29 mouse cellular contexts compared by ENCODE assay signal in the genomic region with DNA sequence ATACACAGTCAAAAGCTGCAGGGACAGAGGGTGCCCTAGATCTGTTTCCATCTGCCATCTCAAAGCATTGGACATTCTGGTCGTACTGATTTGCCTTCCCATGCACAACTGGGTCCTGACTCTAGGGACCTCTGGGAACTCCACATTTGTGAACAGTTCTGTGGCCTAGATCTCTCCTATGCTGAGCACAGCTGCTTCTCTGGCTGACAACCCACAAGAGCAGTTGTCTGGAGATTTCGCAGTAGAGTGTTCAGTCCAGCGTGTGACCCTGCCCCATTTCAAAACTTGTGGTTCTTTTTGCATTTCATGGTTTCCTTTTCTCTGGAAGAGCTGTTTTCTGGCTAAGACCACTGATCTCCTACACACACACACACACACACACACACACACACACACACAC.
A peak's percentile ranks its signal among the peaks of the same experiment; 100 is the strongest.
DNase-seq lines count a peak whose midpoint lies in the region; ATAC-seq and TF ChIP-seq lines count a peak whose summit lies in the region.
"Had no signal": no experiment of that assay in that cellular context is flagged by ENCODE, and none has a peak within 500 bp of the region (broad histone marks: within the 10 kb centered on the region; RNA-seq: fewer than 3 reads in every experiment).

No protein-coding gene starts in this region.

- TF ChIP-seq CTCF in forebrain, postnatal 0 days (IDR thresholded peaks at IDR 0.05; ENCODE audit: low read depth) = no peak

- H3K4me2 ChIP-seq in hindbrain, embryonic 16.5 days (ENCODE audit: low read length) = no peak overlapping the region
- H3K4me2 ChIP-seq in embryonic facial prominence, embryonic 15.5 days (replicated peaks) = no peak overlapping the region
- no peak overlapping the region for H3K4me2 ChIP-seq in myocyte (ENCODE audit: low read depth)
- H3K4me2 ChIP-seq in forebrain, postnatal 0 days (ENCODE audit: low read depth) = no peak overlapping the region
- H3K4me2 ChIP-seq: heart, embryonic 15.5 days; hindbrain, embryonic 14.5 days; kidney, embryonic 15.5 days; limb, embryonic 13.5 days; liver, embryonic 11.5 days; lung, embryonic 15.5 days; midbrain, embryonic 13.5 days; neural tube, embryonic 15.5 days had no signal

- no peak overlapping the region for H3ac ChIP-seq in myocyte (ENCODE audit: control insufficient read depth, insufficient read length)

- H3K4me1 ChIP-seq in hindbrain, embryonic 10.5 days (replicated peaks) = peaks cover 71% of the 10 kb centered on the region
- H3K4me1 ChIP-seq in hindbrain, embryonic 16.5 days (ENCODE audit: control insufficient read depth, insufficient read depth, low read depth, low read length) = peaks cover 3% of the 10 kb centered on the region
- peaks cover 43% of the 10 kb centered on the region for H3K4me1 ChIP-seq in embryonic facial prominence, embryonic 15.5 days
- H3K4me1 ChIP-seq in forebrain, postnatal 0 days (ENCODE audit: insufficient read depth) = 0 out of 2 replicates have a peak, but pooled peaks cover 3% of the 10 kb centered on the region
- H3K4me1 ChIP-seq: megakaryocyte, embryonic 14.5 days had no signal

- DNase-seq in hindbrain, embryonic 10.5 days (ENCODE audit: low spot score) = no peak
- peak; percentile 65 for DNase-seq in NIH3T3 (ENCODE audit: low read depth)
- DNase-seq in spleen, postnatal 36 days (ENCODE audit: low spot score in 2 of 2) = no peak
- no peak for DNase-seq in forebrain, postnatal 0 days
- DNase-seq: adrenal gland, adult 8-10 months; cerebellum, adult 2 months; cerebellum, postnatal 14 days; heart, postnatal 36 days; kidney, adult 11 months; kidney, postnatal 4 days; lung, postnatal 36 days; right cerebral cortex, postnatal 4 days; thymus, adult 2 months; thymus, postnatal 36 days had no signal

- no peaks in the 10 kb centered on the region for H3K36me3 ChIP-seq in hindbrain, embryonic 10.5 days
- no peaks in the 10 kb centered on the region for H3K36me3 ChIP-seq in hindbrain, embryonic 16.5 days (ENCODE audit: control insufficient read depth, insufficient read depth, low read length)
- H3K36me3 ChIP-seq in embryonic facial prominence, embryonic 15.5 days = no peaks in the 10 kb centered on the region
- H3K36me3 ChIP-seq in myocyte (ENCODE audit: control insufficient read depth, insufficient read depth) = no peaks in the 10 kb centered on the region
- H3K36me3 ChIP-seq in forebrain, postnatal 0 days (ENCODE audit: insufficient read depth) = no peaks in the 10 kb centered on the region
- H3K36me3 ChIP-seq: heart, embryonic 15.5 days; kidney, embryonic 15.5 days; limb, embryonic 13.5 days; lung, embryonic 15.5 days; midbrain, embryonic 13.5 days; neural tube, embryonic 15.5 days had no signal

- no peak for ATAC-seq in hindbrain, embryonic 16.5 days
- ATAC-seq in embryonic facial prominence, embryonic 15.5 days (ENCODE audit: insufficient number of reproducible peaks, low FRiP score, low TSS enrichment, low read depth) = no peak
- no peak for ATAC-seq in forebrain, postnatal 0 days
- ATAC-seq: forebrain, embryonic 16.5 days; inflammation-experienced regulatory T-cells, adult 6 months; midbrain, embryonic 13.5 days had no signal

- 90% methylated on average over 3 of the region's 3 CpGs for WGBS in hindbrain, embryonic 10.5 days
- 81% methylated on average over 3 of the region's 3 CpGs for WGBS in hindbrain, embryonic 16.5 days
- WGBS in embryonic facial prominence, embryonic 15.5 days = 77% methylated on average over 3 of the region's 3 CpGs
- WGBS in forebrain, postnatal 0 days = 92% methylated on average over 3 of the region's 3 CpGs

- H3K9ac ChIP-seq in hindbrain, embryonic 16.5 days (ENCODE audit: low read depth, low read length) = no peak overlapping the region
- no peak overlapping the region for H3K9ac ChIP-seq in embryonic facial prominence, embryonic 15.5 days
- H3K9ac ChIP-seq in forebrain, postnatal 0 days = no peak overlapping the region
- H3K9ac ChIP-seq: heart, embryonic 15.5 days; hindbrain, embryonic 14.5 days; kidney, embryonic 15.5 days; limb, embryonic 13.5 days; lung, embryonic 15.5 days; midbrain, embryonic 13.5 days; neural tube, embryonic 15.5 days had no signal

- TF ChIP-seq POLR2A in myocyte (IDR thresholded peaks at IDR 0.05; ENCODE audit: insufficient read length, low read depth) = no peak

- peak overlapping the region; percentile 16; the same call in 1 of the 2 replicates for H3K27ac ChIP-seq in hindbrain, embryonic 10.5 days
- H3K27ac ChIP-seq in hindbrain, embryonic 16.5 days (ENCODE audit: low read depth, low read length) = no peak overlapping the region
- H3K27ac ChIP-seq in embryonic facial prominence, embryonic 15.5 days (replicated peaks) = 0 out of 2 replicates have a peak overlapping the region, but pooled peaks have one; percentile 13
- no peak overlapping the region for H3K27ac ChIP-seq in forebrain, postnatal 0 days (ENCODE audit: low read depth, low read length)
- H3K27ac ChIP-seq: heart, embryonic 15.5 days; hindbrain, embryonic 14.5 days; kidney, embryonic 15.5 days; lung, embryonic 15.5 days; midbrain, embryonic 13.5 days; neural tube, embryonic 15.5 days had no signal

- H3K27me3 ChIP-seq in hindbrain, embryonic 10.5 days (ENCODE audit: insufficient read depth, poor library complexity, severe bottlenecking) = peaks cover 42% of the 10 kb centered on the region
- 0 out of 2 replicates have a peak, but pooled peaks cover 2% of the 10 kb centered on the region for H3K27me3 ChIP-seq in hindbrain, embryonic 16.5 days (replicated peaks; ENCODE audit: control insufficient read depth, insufficient read depth, low read length)
- no peaks in the 10 kb centered on the region for H3K27me3 ChIP-seq in embryonic facial prominence, embryonic 15.5 days
- H3K27me3 ChIP-seq in myocyte (ENCODE audit: control insufficient read depth, insufficient read depth, insufficient read length) = no peaks in the 10 kb centered on the region
- H3K27me3 ChIP-seq in forebrain, postnatal 0 days (ENCODE audit: insufficient read depth, low read length) = peaks cover 4% of the 10 kb centered on the region; the same call in 1 of the 2 replicates
- H3K27me3 ChIP-seq: heart, embryonic 15.5 days; limb, embryonic 13.5 days; neural tube, embryonic 15.5 days had no signal

- H3K9me3 ChIP-seq in hindbrain, embryonic 10.5 days = no peaks in the 10 kb centered on the region
- no peaks in the 10 kb centered on the region for H3K9me3 ChIP-seq in hindbrain, embryonic 16.5 days (ENCODE audit: control insufficient read depth, low read length)
- no peaks in the 10 kb centered on the region for H3K9me3 ChIP-seq in embryonic facial prominence, embryonic 15.5 days (replicated peaks)
- no peaks in the 10 kb centered on the region for H3K9me3 ChIP-seq in forebrain, postnatal 0 days (ENCODE audit: low read length)
- H3K9me3 ChIP-seq: heart, embryonic 15.5 days; kidney, embryonic 15.5 days; limb, embryonic 13.5 days; lung, embryonic 15.5 days; megakaryocyte, embryonic 14.5 days; midbrain, embryonic 13.5 days; neural tube, embryonic 15.5 days had no signal

- H3K79me2 ChIP-seq in myocyte (ENCODE audit: control insufficient read depth, insufficient read depth) = no peaks in the 10 kb centered on the region

- H3K4me3 ChIP-seq in hindbrain, embryonic 10.5 days = no peak overlapping the region
- H3K4me3 ChIP-seq in hindbrain, embryonic 16.5 days (ENCODE audit: low read length) = no peak overlapping the region
- H3K4me3 ChIP-seq in embryonic facial prominence, embryonic 15.5 days (replicated peaks) = no peak overlapping the region
- no peak overlapping the region for H3K4me3 ChIP-seq in myocyte
- no peak overlapping the region for H3K4me3 ChIP-seq in forebrain, postnatal 0 days (ENCODE audit: low read depth, low read length)
- H3K4me3 ChIP-seq: erythroblast, embryonic 14.5 days; heart, embryonic 15.5 days; kidney, embryonic 15.5 days; limb, embryonic 13.5 days; lung, embryonic 15.5 days; megakaryocyte, embryonic 14.5 days; midbrain, embryonic 13.5 days; neural tube, embryonic 15.5 days had no signal

TF ChIP-seq in myocyte, 11 proteins besides CTCF, POLR2A, EP300 and RAD21:
- TF ChIP-seq MYOD1 (IDR thresholded peaks at IDR 0.05; ENCODE audit: control insufficient read depth in 1 of 3, insufficient read length in 2 of 3, low read depth in 2 of 3) (peak in 2 of 3 experiments; percentile 53 to 83), SRF (IDR thresholded peaks at IDR 0.05; ENCODE audit: control insufficient read depth, insufficient read length, low read depth) (no peak), MYOG (IDR thresholded peaks at IDR 0.05; ENCODE audit: control insufficient read depth in 1 of 3, insufficient read depth in 1 of 3, insufficient read length in 2 of 3, low read depth in 2 of 3) (peak in 2 of 3 experiments; percentile 50 to 68), MAX (IDR thresholded peaks at IDR 0.05; ENCODE audit: low read depth) (no peak)
TF ChIP-seq in myocyte: peak in this region for 2.

Comparison
In these comparisons a context has a peak if more than half of its experiments do, and no peak if none do; other contexts are left out.
1. H3K27ac ChIP-seq: peak in hindbrain, embryonic 10.5 days (single experiment) and embryonic facial prominence, embryonic 15.5 days (single experiment); none in hindbrain, embryonic 16.5 days (single experiment) and forebrain, postnatal 0 days (single experiment).